Mouse (Mus musculus) myocyte (in vitro differentiated cells): ENCODE results near the gene Tek.

Experiments used
- POLR2A ChIP-seq: IDR thresholded peaks from one replicate; pipeline ENCODE4 v1.6.1; 2011; ENCODE audit warnings: low read depth, mild to moderate bottlenecking, control low read depth, moderate library complexity; ENCODE audit not compliant: insufficient read length
- SRF ChIP-seq: IDR thresholded peaks from one replicate; pipeline ENCODE4 v1.6.1; 2011; ENCODE audit warnings: low read depth; ENCODE audit not compliant: control insufficient read depth, insufficient read length
- USF1 ChIP-seq: IDR thresholded peaks from one replicate; pipeline ENCODE4 v1.6.1; 2011; ENCODE audit warnings: low read depth, mild to moderate bottlenecking, control low read depth, moderate library complexity

DNA sequence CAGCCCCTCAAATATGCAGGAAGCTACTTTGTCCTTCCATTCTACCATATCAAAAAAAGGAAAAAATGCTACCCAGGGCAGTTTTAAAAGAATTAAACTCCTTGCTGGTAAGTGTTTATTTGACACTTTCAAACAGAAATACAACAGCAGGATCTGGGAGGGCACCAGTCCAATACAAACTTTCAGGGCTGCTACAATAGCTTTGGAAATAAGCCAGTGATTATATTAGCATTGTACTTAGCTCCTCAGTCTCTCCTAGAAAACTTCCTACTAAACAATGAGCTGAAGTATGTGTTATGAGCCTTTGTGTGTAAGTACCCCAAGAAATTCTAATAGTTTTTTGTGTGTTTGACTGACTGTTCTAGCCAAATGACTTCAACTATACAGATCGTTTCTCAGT lies 87.8 kb downstream of the Tek start:
- TF ChIP-seq POLR2A (no peak), SRF (no peak), USF1 (no peak)
